Mouse (Mus musculus) midbrain, embryonic 13.5 days (tissue): ENCODE measurements at regions not wholly inside any gene's neighbourhood (a gene's known extent, or its start where the extent isn't known, plus 50 kb on each side); places are given as distances from the start of the nearest gene placed in this dataset.

Experiments
- ATAC-seq: fragments of 200-750 bp; cut with Nextera tagmentation; 2 replicates; pipeline ENCODE4 v1.8.0; 2017; ENCODE audit warnings: mild to moderate bottlenecking, moderate TSS enrichment, moderate library complexity
- H3K27ac ChIP-seq: fragments of 300-500 bp; sonication (generic); 2 replicates; pipeline ENCODE4 v1.5.1; 2015; ENCODE audit warnings: inconsistent platforms, mild to moderate bottlenecking, moderate library complexity
- H3K27me3 ChIP-seq: fragments of 300-500 bp; sonication (generic); 2 replicates; pipeline ENCODE4 v1.6.1; 2015; ENCODE audit warnings: mild to moderate bottlenecking, inconsistent platforms
- H3K36me3 ChIP-seq: fragments of 300-500 bp; sonication (generic); 2 replicates; pipeline ENCODE4 v1.6.1; 2015; ENCODE audit warnings: mild to moderate bottlenecking, inconsistent platforms
- H3K4me1 ChIP-seq: fragments of 300-500 bp; sonication (generic); replicated peaks from 2 replicates; pipeline ENCODE4 v1.6.1; 2015; ENCODE audit warnings: inconsistent platforms
- H3K4me2 ChIP-seq: fragments of 300-500 bp; sonication (generic); replicated peaks from 2 replicates; pipeline ENCODE4 v1.6.1; 2015; ENCODE audit warnings: moderate library complexity, mild to moderate bottlenecking, inconsistent platforms
- H3K4me3 ChIP-seq: fragments of 300-500 bp; sonication (generic); replicated peaks from 2 replicates; pipeline ENCODE4 v1.5.1; 2015; ENCODE audit warnings: mild to moderate bottlenecking, inconsistent platforms
- H3K9ac ChIP-seq: fragments of 300-500 bp; sonication (generic); replicated peaks from 2 replicates; pipeline ENCODE4 v1.6.1; 2015; ENCODE audit warnings: mild to moderate bottlenecking, inconsistent platforms
- H3K9me3 ChIP-seq: fragments of 300-500 bp; sonication (generic); 2 replicates; pipeline ENCODE4 v1.6.1; 2016; ENCODE audit warnings: mild to moderate bottlenecking, inconsistent platforms
- WGBS: fragments of 180-500 bp; shearing (Covaris S2); methylation state at CpG from one replicate; pipeline ENCODE4 v1.1.7; 2015; 5-methylcytosine and 5-hydroxymethylcytosine counted together

GRCm38 (mm10) chr8:103019121-103019520 lies 233.7 kb upstream of the Cdh11 start:
- Histone ChIP-seq H3K4me3 (no peak overlapping the region), H3K4me2 (no peak overlapping the region), H3K9ac (no peak overlapping the region), H3K27me3 (no peaks in the 10 kb centered on the region), H3K36me3 (no peaks in the 10 kb centered on the region), H3K9me3 (no peaks in the 10 kb centered on the region), H3K4me1 (no peaks in the 10 kb centered on the region), H3K27ac (no peak overlapping the region)
- WGBS = 67% methylated on average over 4 of the region's 4 CpGs
- ATAC-seq = no peak

- Histone ChIP-seq H3K27ac (no peak overlapping the region), H3K9me3 (no peaks in the 10 kb centered on the region), H3K36me3 (no peaks in the 10 kb centered on the region), H3K9ac (no peak overlapping the region), H3K4me2 (no peak overlapping the region), H3K4me3 (no peak overlapping the region), H3K4me1 (no peaks in the 10 kb centered on the region), H3K27me3 (no peaks in the 10 kb centered on the region)
- WGBS = 85% methylated on average over 1 of the region's 1 CpGs
- no peak for ATAC-seq
Measured at GRCm38 (mm10) chr8:103023237-103023636, 237.8 kb upstream of the Cdh11 start.

DNA sequence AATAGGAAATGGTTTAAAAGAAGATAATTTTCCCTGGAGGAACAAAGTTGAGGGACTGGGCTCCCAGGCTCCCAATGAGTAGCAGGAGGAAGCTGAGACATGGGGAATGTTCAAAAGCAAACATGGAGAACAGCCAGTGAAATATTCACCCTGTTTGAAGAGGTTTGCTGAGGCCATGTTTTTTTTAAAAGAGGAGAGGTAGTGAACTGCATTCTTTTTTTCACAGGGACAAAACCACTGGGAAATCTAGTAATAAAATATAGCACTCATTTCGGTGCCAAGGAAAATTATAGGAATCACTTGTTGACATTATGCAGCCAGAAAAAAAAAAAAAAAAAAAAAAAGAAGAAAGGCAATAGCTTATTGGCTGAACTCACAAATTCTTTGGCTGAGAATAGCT lies 246.3 kb upstream of the Cdh11 start:
- no peak overlapping the region for H3K4me2 ChIP-seq
- 87% methylated on average over 1 of the region's 1 CpGs for WGBS
- no peak for ATAC-seq

GRCm38 (mm10) chr8:103033956-103034355 lies 248.5 kb upstream of the Cdh11 start:
- ATAC-seq = no peak
- Histone ChIP-seq H3K4me2 (no peak overlapping the region), H3K27ac (no peak overlapping the region), H3K4me1 (no peaks in the 10 kb centered on the region), H3K36me3 (no peaks in the 10 kb centered on the region), H3K4me3 (no peak overlapping the region), H3K27me3 (no peaks in the 10 kb centered on the region), H3K9me3 (no peaks in the 10 kb centered on the region), H3K9ac (no peak overlapping the region)
- WGBS = 89% methylated on average over 3 of the region's 3 CpGs

More for the DNA sequence above, 246.3 kb upstream of the Cdh11 start:
- H3K27ac ChIP-seq = no peak overlapping the region
- no peaks in the 10 kb centered on the region for H3K36me3 ChIP-seq
- no peaks in the 10 kb centered on the region for H3K27me3 ChIP-seq
- no peak overlapping the region for H3K9ac ChIP-seq
- H3K9me3 ChIP-seq = no peaks in the 10 kb centered on the region
- H3K4me3 ChIP-seq = no peak overlapping the region
- no peaks in the 10 kb centered on the region for H3K4me1 ChIP-seq

DNA sequence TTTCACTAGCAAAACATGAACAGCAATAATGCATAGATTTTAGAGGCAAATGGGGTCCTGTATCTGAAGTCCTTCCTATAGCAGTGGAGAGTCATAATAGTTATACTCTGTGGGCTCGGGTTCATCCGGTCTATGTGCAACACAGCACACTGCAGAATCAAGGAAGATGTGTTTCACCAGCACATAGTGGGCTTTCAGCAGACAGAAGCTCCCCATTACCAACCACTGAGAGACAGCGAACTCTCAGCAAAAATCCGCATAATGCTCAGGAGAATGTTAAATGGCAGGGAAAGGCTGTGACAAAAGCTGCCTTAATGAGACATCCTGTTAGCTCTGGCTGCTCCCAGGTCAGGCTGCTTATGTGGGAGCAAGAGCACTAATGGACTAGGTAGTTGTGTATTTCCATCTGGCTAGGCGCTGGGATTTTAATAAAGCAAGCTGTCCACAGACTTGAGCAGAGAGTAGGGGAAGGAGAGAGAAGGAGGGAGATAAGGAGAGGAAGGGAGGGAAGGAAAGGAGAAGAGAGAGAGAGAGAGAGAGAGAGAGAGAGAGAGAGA lies 286.7 kb upstream of the Cdh11 start:
- no peak overlapping the region for H3K4me2 ChIP-seq
- ATAC-seq = peak; percentile 82
- peak overlapping the region; percentile 71 for H3K27ac ChIP-seq
- no peaks in the 10 kb centered on the region for H3K9me3 ChIP-seq
- 32% methylated on average over 5 of the region's 5 CpGs for WGBS
- no peak overlapping the region for H3K9ac ChIP-seq
- H3K27me3 ChIP-seq = peaks cover 1% of the 10 kb centered on the region; the same call in 1 of the 2 replicates
- H3K4me1 ChIP-seq = peaks cover 14% of the 10 kb centered on the region
- H3K36me3 ChIP-seq = no peaks in the 10 kb centered on the region
- H3K4me3 ChIP-seq = no peak overlapping the region

DNA sequence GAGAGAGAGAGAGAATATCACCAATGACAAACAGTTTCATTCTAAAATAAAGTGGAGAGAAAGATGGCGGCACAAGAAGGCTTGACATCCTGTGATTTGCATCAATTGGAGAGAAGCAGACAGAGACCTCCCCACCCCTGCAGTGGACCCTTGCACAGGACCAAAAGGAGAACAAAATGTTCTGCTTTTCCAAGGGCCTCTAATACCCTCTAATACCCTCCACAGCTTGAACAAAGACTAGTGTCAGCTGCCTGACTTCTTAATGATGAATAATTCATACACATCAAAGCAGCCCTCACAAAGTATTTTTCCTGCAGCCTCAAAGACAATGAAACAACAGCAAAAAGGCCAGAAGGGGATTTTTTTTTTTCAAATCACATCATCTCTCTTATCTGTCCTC lies 287.2 kb upstream of the Cdh11 start:
- peaks cover 3% of the 10 kb centered on the region; the same call in 1 of the 2 replicates for H3K27me3 ChIP-seq
- H3K4me2 ChIP-seq = no peak overlapping the region
- no peaks in the 10 kb centered on the region for H3K9me3 ChIP-seq
- H3K4me1 ChIP-seq = peaks cover 14% of the 10 kb centered on the region
- H3K36me3 ChIP-seq = no peaks in the 10 kb centered on the region
- ATAC-seq = peak; percentile 96
- H3K9ac ChIP-seq = no peak overlapping the region
- H3K4me3 ChIP-seq = no peak overlapping the region
- WGBS = 21% methylated on average over 1 of the region's 1 CpGs
- H3K27ac ChIP-seq = peak overlapping the region; percentile 71

DNA sequence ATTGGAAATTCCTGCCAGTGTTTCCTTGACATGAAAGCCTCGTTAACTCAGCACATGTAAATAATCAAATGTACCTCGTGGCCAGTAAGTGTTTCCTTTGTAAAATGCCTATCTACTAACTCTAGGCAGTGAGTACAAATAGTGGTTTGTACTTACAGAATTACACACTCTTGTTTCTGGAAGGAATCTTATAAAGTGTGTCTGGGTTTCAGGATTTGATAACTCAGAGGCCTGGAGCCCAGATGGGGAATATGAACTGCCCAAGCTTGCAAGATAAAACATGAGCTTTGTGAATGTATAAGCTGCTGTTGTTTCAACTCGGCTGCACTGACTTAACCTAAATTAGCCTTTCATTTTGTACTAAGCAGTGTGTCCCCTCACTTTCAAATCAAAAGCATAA lies 293.1 kb upstream of the Cdh11 start:
- ATAC-seq = no peak
- H3K27me3 ChIP-seq = peaks cover 3% of the 10 kb centered on the region; the same call in 1 of the 2 replicates
- WGBS = 63% methylated on average over 3 of the region's 3 CpGs

GRCm38 (mm10) chr8:103086956-103087482 lies 301.6 kb upstream of the Cdh11 start:
- H3K4me1 ChIP-seq = peaks cover 6% of the 10 kb centered on the region
- no peaks in the 10 kb centered on the region for H3K9me3 ChIP-seq
- no peak overlapping the region for H3K4me2 ChIP-seq
- H3K4me3 ChIP-seq = no peak overlapping the region
- 31% methylated on average over 4 of the region's 4 CpGs for WGBS
- H3K27ac ChIP-seq = no peak overlapping the region
- no peaks in the 10 kb centered on the region for H3K36me3 ChIP-seq
- no peaks in the 10 kb centered on the region for H3K27me3 ChIP-seq
- no peak for ATAC-seq
- no peak overlapping the region for H3K9ac ChIP-seq

More for the DNA sequence above, 293.1 kb upstream of the Cdh11 start:
- no peak overlapping the region for H3K4me3 ChIP-seq
- H3K4me2 ChIP-seq = no peak overlapping the region
- no peaks in the 10 kb centered on the region for H3K36me3 ChIP-seq
- H3K9ac ChIP-seq = no peak overlapping the region
- no peaks in the 10 kb centered on the region for H3K4me1 ChIP-seq
- no peaks in the 10 kb centered on the region for H3K9me3 ChIP-seq
- no peak overlapping the region for H3K27ac ChIP-seq

GRCm38 (mm10) chr8:103096496-103097092 lies 311.2 kb upstream of the Cdh11 start:
- Histone ChIP-seq H3K4me1 (no peaks in the 10 kb centered on the region), H3K4me3 (no peak overlapping the region), H3K4me2 (no peak overlapping the region), H3K36me3 (no peaks in the 10 kb centered on the region), H3K9me3 (no peaks in the 10 kb centered on the region), H3K9ac (no peak overlapping the region), H3K27ac (no peak overlapping the region), H3K27me3 (no peaks in the 10 kb centered on the region)
- no peak for ATAC-seq
- WGBS = 86% methylated on average over 4 of the region's 4 CpGs

- Histone ChIP-seq H3K36me3 (no peaks in the 10 kb centered on the region), H3K27ac (no peak overlapping the region), H3K27me3 (no peaks in the 10 kb centered on the region), H3K4me2 (no peak overlapping the region), H3K4me1 (no peaks in the 10 kb centered on the region), H3K9me3 (no peaks in the 10 kb centered on the region), H3K4me3 (no peak overlapping the region), H3K9ac (no peak overlapping the region)
- WGBS = 79% methylated on average over 7 of the region's 7 CpGs
- ATAC-seq = no peak
Measured at GRCm38 (mm10) chr8:103125581-103125980, 340.1 kb upstream of the Cdh11 start.

DNA sequence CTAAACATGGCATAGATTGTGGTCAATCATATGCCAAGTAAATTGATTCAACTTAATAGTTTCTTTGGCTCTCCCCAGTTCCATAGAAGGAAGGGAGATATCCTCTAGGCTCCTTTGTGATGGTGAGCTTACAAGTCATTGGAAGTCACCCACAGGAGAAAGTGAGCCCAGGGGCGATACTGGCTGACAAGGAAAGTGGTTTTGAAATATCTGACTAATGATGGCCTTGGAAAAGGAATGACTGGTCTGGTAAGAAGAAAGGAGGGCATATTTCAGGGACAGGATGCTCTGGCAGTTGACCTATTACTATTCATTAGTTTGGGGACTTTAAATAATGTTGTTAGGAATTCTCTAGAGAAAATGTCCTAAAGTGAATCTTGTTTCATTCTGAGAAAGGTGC lies 352.7 kb upstream of the Cdh11 start:
- no peaks in the 10 kb centered on the region for H3K9me3 ChIP-seq
- no peaks in the 10 kb centered on the region for H3K36me3 ChIP-seq
- H3K27me3 ChIP-seq = no peaks in the 10 kb centered on the region
- no peak overlapping the region for H3K4me2 ChIP-seq
- H3K9ac ChIP-seq = no peak overlapping the region
- H3K4me3 ChIP-seq = no peak overlapping the region
- 76% methylated on average over 1 of the region's 1 CpGs for WGBS
- no peak overlapping the region for H3K27ac ChIP-seq
- ATAC-seq = no peak
- H3K4me1 ChIP-seq = no peaks in the 10 kb centered on the region

GRCm38 (mm10) chr8:103144835-103145234 lies 359.4 kb upstream of the Cdh11 start:
- Histone ChIP-seq H3K27ac (no peak overlapping the region), H3K9me3 (no peaks in the 10 kb centered on the region), H3K4me1 (peaks cover 12% of the 10 kb centered on the region), H3K36me3 (no peaks in the 10 kb centered on the region), H3K4me3 (no peak overlapping the region), H3K9ac (no peak overlapping the region), H3K4me2 (no peak overlapping the region), H3K27me3 (no peaks in the 10 kb centered on the region)
- 59% methylated on average over 1 of the region's 1 CpGs for WGBS
- no peak for ATAC-seq
